Mouse (Mus musculus): Measurements from ENCODE around the gene Uqcr10. TPM values are rescaled to one million over a fixed set of nuclear protein-coding genes. Genes with fewer than 3 reads are reported as not detected.

The Uqcr10 gene
- total RNA-seq, 2 experiments from 2014 or later = 866 to 1,117 TPM

GRCm38 (mm10) chr11:4678700-4679440 is 25.3 kb downstream of the Uqcr10 start:
- no peak for DNase-seq (ENCODE audit: low spot score in 2 of 2)

DNA sequence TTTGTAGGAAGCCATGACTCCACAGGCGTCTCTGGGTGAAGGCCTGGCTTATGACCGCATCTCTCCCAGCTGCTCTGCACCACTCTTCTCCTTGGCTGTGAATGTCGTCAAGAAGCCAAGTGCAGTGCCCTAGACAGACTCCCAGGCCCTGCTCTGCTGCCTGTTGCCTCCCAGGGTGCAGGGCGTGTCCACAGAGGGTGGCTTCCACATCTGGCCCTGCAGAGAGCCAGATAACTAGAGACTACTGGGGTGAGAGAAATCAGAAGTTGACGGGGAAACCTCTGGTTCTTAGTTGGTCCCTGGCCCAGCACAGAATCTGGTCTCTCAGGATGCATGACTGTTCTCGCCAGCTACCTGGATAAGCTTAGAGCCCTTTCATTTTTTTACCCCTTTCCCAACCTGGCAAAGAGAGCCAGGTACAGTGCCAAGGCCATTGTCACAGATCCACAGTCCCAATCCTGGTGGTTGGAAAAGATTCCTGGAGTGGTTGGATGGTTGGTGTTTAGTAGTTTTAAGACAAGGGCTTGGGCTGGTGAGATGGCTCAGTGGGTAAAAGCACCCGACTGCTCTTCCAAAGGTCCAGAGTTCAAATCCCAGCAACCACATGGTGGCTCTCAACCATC is 26.8 kb downstream of the Uqcr10 start:
- DNase-seq (ENCODE audit: low spot score in 2 of 2) = no peak

DNA sequence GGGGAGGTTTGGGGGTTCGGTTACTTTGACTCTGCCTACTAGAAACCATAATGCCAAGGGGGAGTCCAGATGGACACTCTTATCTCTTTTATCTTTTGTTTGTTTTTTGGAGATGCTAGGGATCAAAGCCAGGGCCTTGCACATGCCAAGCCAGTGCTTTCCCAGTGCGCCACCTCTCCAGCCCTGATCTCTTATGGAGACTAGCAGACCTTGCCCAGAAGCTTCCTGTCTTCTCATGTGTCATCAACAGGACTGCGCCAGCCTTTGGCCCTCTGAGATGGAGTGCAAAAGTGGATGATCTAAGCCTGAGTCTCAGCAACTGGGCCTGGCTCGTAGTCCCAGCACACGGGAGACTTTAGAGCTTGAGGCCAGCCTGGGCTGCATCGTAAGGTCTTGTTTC is 28.4 kb downstream of the Uqcr10 start:
- no peak for DNase-seq (ENCODE audit: low spot score in 2 of 2)

GRCm38 (mm10) chr11:4675126-4675562 is 29.0 kb downstream of the Uqcr10 start:
- no peak for DNase-seq (ENCODE audit: low spot score in 2 of 2)

DNA sequence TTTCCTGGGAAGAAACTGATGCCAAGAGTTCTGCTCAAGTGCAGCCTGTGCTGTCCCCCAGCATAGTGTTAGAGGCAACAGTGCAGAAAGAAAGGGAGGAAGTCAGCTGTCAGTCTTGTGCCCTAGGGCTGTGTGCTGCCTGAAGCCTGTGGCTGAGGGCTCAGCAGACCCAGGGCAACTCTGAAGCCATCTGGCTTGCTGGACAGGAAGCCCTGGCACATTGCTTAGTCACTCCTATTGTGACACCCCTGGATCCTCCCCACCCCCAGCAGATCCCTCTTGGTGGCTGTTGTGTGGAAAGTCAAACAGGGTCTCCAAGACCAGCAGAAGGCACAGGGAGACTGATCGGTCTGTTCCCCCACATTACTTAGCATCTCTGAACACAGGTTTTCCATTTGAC is 29.5 kb downstream of the Uqcr10 start:
- no peak for DNase-seq (ENCODE audit: low spot score in 2 of 2)

- DNase-seq (ENCODE audit: low spot score in 2 of 2) = no peak
These were observed 32.4 kb downstream of the Uqcr10 start for GRCm38 (mm10) chr11:4671736-4672135.

- DNase-seq (ENCODE audit: low spot score in 2 of 2) = no peak
These were observed 41.7 kb downstream of the Uqcr10 start for GRCm38 (mm10) chr11:4662496-4662878.

GRCm38 (mm10) chr11:4661871-4662495 is 42.2 kb downstream of the Uqcr10 start:
- DNase-seq (ENCODE audit: low spot score in 2 of 2) = no peak

GRCm38 (mm10) chr11:4661324-4661723 is 42.8 kb downstream of the Uqcr10 start:
- DNase-seq (ENCODE audit: low spot score in 2 of 2) = no peak

GRCm38 (mm10) chr11:4660309-4661025 is 43.7 kb downstream of the Uqcr10 start:
- DNase-seq (ENCODE audit: low spot score in 2 of 2) = no peak

- DNase-seq (ENCODE audit: low spot score in 2 of 2) = no peak
These were observed 44.3 kb downstream of the Uqcr10 start for GRCm38 (mm10) chr11:4659818-4660217.

Other genes with a start within 250 kb of the Uqcr10 start
- gene Mtmr3, start 109.5 kb downstream of the Uqcr10 start, total RNA-seq (2021) = 10 to 100 TPM; 49.5 to 60.5 TPM
- gene Gm11032, start 84.3 kb downstream of the Uqcr10 start, total RNA-seq (2021) = not detected
- gene Ascc2, start 66.6 kb downstream of the Uqcr10 start, total RNA-seq (2021) = 10 to 100 TPM; 34.7 to 52.2 TPM
- 10 to 100 TPM; 44.7 to 46.3 TPM for gene Zmat5, start 336 bp upstream of the Uqcr10 start, total RNA-seq (2021)
- gene Cabp7, start 42.4 kb upstream of the Uqcr10 start, total RNA-seq (2021) = under 1 TPM in 1 of 2 experiments, not detected in 1; 0.45 TPM
- 100 to 1,000 TPM in 1 of 2 experiments, 10 to 100 TPM in 1; 63.4 to 136 TPM for gene Nf2, start 145.2 kb upstream of the Uqcr10 start, total RNA-seq (2021)
- 10 to 100 TPM; 33.3 to 37.6 TPM for gene Nipsnap1, start 169.6 kb upstream of the Uqcr10 start, total RNA-seq (2021)
- 10 to 100 TPM; 27.9 to 28.0 TPM for gene Thoc5, start 191.0 kb upstream of the Uqcr10 start, total RNA-seq (2021)
- 1 to 10 TPM; 1.9 to 2.7 TPM for gene Nefh, start 243.7 kb upstream of the Uqcr10 start, total RNA-seq (2021)